Mouse (Mus musculus) ES-E14 (cell line): Measurements from ENCODE around the gene Aplp2.

Experiments
- CHD2 ChIP-seq: IDR thresholded peaks from 2 replicates; pipeline ENCODE4 v1.6.1; 2014; ENCODE audit warnings: mild to moderate bottlenecking, low read depth, low read length, inconsistent platforms
- HCFC1 ChIP-seq: IDR thresholded peaks from 2 replicates; pipeline ENCODE4 v1.6.1; 2012; ENCODE audit warnings: low read length, inconsistent platforms, borderline replicate concordance; ENCODE audit not compliant: insufficient read depth
- ZNF384 ChIP-seq: IDR thresholded peaks from 2 replicates; pipeline ENCODE4 v1.6.1; 2012; ENCODE audit warnings: low read depth, low read length, inconsistent platforms

GRCm38 (mm10) chr9:31243939-31244333 lies 32.3 kb upstream of the Aplp2 start:
- TF ChIP-seq ZNF384, result no peak
- no peak for TF ChIP-seq HCFC1
- no peak for TF ChIP-seq CHD2
